In genomic region chr13:49400139-49400538, GRCm38 (mm10) we compare ENCODE assay signal across 9 mouse cellular contexts. TPM values are rescaled to one million over a fixed set of nuclear protein-coding genes. Genes with fewer than 3 reads are reported as not detected.
DNase-seq lines count a peak whose midpoint lies in the region; ATAC-seq lines count a peak whose summit lies in the region.
"Had no signal": no experiment of that assay in that cellular context is flagged by ENCODE, and none has a peak within 500 bp of the region (broad histone marks: within the 10 kb centered on the region; RNA-seq: fewer than 3 reads in every experiment).

No protein-coding gene starts in this region.

- H3K9ac ChIP-seq in neural tube, embryonic 15.5 days (replicated peaks), result no peak overlapping the region
- H3K9ac ChIP-seq: limb, embryonic 15.5 days had no signal

- H3K9me3 ChIP-seq in neural tube, embryonic 15.5 days (replicated peaks), result no peaks in the 10 kb centered on the region
- H3K9me3 ChIP-seq: limb, embryonic 15.5 days had no signal

- no peak overlapping the region for H3K4me2 ChIP-seq in neural tube, embryonic 15.5 days
- H3K4me2 ChIP-seq: limb, embryonic 15.5 days had no signal

- WGBS in neural tube, embryonic 15.5 days, result 57% methylated on average over 6 of the region's 6 CpGs

- H3K36me3 ChIP-seq in neural tube, embryonic 15.5 days, result no peaks in the 10 kb centered on the region
- H3K36me3 ChIP-seq: limb, embryonic 15.5 days had no signal

- peak; percentile 31 to 48 for DNase-seq in left cerebral cortex, postnatal 25 days (ENCODE audit: low spot score in 2 of 2)
- DNase-seq in left cerebral cortex, adult 8-10 months (ENCODE audit: low spot score in 2 of 2), result no peak
- DNase-seq in NIH3T3 (ENCODE audit: low read depth), result peak; percentile 11
- DNase-seq in gastrocnemius, postnatal 25 days, result peak; percentile 54
- peak; percentile 51 to 64 for DNase-seq in kidney, postnatal 4 days
- no peak for DNase-seq in cerebellum, postnatal 36 days
- DNase-seq in thymus, postnatal 4 days, result no peak

- ATAC-seq in neural tube, embryonic 15.5 days (ENCODE audit: low FRiP score), result peak; percentile 79; the same call in 1 of the 2 replicates

- 0 out of 2 replicates have a peak, but pooled peaks cover 2% of the 10 kb centered on the region for H3K4me1 ChIP-seq in neural tube, embryonic 15.5 days
- H3K4me1 ChIP-seq: limb, embryonic 15.5 days had no signal

- no peak overlapping the region for H3K4me3 ChIP-seq in neural tube, embryonic 15.5 days (replicated peaks)
- H3K4me3 ChIP-seq: limb, embryonic 15.5 days had no signal

- H3K27me3 ChIP-seq in neural tube, embryonic 15.5 days (replicated peaks), result no peaks in the 10 kb centered on the region
- H3K27me3 ChIP-seq: limb, embryonic 15.5 days had no signal

- H3K27ac ChIP-seq in neural tube, embryonic 15.5 days (replicated peaks), result 0 out of 2 replicates have a peak overlapping the region, but pooled peaks have one; percentile 3
- H3K27ac ChIP-seq: limb, embryonic 15.5 days had no signal

- intact Hi-C loops in left cerebral cortex, postnatal 25 days (cut with DNase I), result no loop called here

RNA-seq across cellular contexts. Expression of gene Ippk, which starts 20.9 kb away (rescaled TPM):
- 10 to 100 TPM; 14.8 to 16.8 TPM for total RNA-seq in left cerebral cortex, postnatal 25 days (2021)
- 10 to 100 TPM; 16.5 to 21.5 (median 16.8) TPM for total RNA-seq in left cerebral cortex, adult 8-10 months (2022)
- total RNA-seq in gastrocnemius, postnatal 25 days (2021), result 1 to 10 TPM; 5.1 to 6.0 TPM
- 13.1 and 13.6 TPM in 2 replicates for polyA plus RNA-seq in neural tube, embryonic 15.5 days (2015; fragmentation: Nextera tagmentation; extraction: Ambion mirVana)

RNA-seq across cellular contexts. Expression of gene Bicd2, which starts 58.8 kb away (rescaled TPM):
- total RNA-seq in left cerebral cortex, postnatal 25 days (2021), result 10 to 100 TPM; 48.5 to 51.0 TPM
- total RNA-seq in left cerebral cortex, adult 8-10 months (2022), result 10 to 100 TPM; 40.2 to 45.5 (median 43.1) TPM
- total RNA-seq in gastrocnemius, postnatal 25 days (2021), result 10 to 100 TPM; 19.9 to 23.1 TPM
- 28.3 and 30.3 TPM in 2 replicates for polyA plus RNA-seq in neural tube, embryonic 15.5 days (2015; fragmentation: Nextera tagmentation; extraction: Ambion mirVana)

Comparison
In these comparisons a context has a peak if more than half of its experiments do, and no peak if none do; other contexts are left out.
1. DNase-seq: peak in left cerebral cortex, postnatal 25 days (2 of 2), NIH3T3 (single experiment), gastrocnemius, postnatal 25 days (single experiment) and kidney, postnatal 4 days (2 of 2); none in left cerebral cortex, adult 8-10 months (0 of 2), cerebellum, postnatal 36 days (0 of 2) and thymus, postnatal 4 days (single experiment).